Mouse (Mus musculus): ENCODE measurements around the gene Foxg1.

Foxg1 gene

GRCm38 (mm10) chr12:49382565-49383520 is at the start of gene Foxg1:
Gene Foxg1, plus strand, starts transcription at chr12:49382660.
- no peak for DNase-seq (ENCODE audit: low spot score in 2 of 2)

GRCm38 (mm10) chr12:49349697-49350096 is 32.8 kb upstream of the Foxg1 start:
- DNase-seq (ENCODE audit: low spot score in 2 of 2): no peak

GRCm38 (mm10) chr12:49368931-49369330 is 13.5 kb upstream of the Foxg1 start:
- no peak for DNase-seq (ENCODE audit: low spot score in 2 of 2)

GRCm38 (mm10) chr12:49372170-49372569 is 10.3 kb upstream of the Foxg1 start:
- no peak for DNase-seq (ENCODE audit: low spot score in 2 of 2)

GRCm38 (mm10) chr12:49373176-49373575 is 9.3 kb upstream of the Foxg1 start:
- no peak for DNase-seq (ENCODE audit: low spot score in 2 of 2)

- no peak for DNase-seq (ENCODE audit: low spot score in 2 of 2)
Observed at GRCm38 (mm10) chr12:49373821-49374605, 8.4 kb upstream of the Foxg1 start.

- DNase-seq (ENCODE audit: low spot score in 2 of 2): no peak
Observed at GRCm38 (mm10) chr12:49374606-49374995, 7.9 kb upstream of the Foxg1 start.

- DNase-seq (ENCODE audit: low spot score in 2 of 2): no peak
Observed at GRCm38 (mm10) chr12:49375427-49376317, 6.8 kb upstream of the Foxg1 start.

GRCm38 (mm10) chr12:49376318-49376992 is 6.0 kb upstream of the Foxg1 start:
- no peak for DNase-seq (ENCODE audit: low spot score in 2 of 2)

GRCm38 (mm10) chr12:49377281-49377970 is 5.0 kb upstream of the Foxg1 start:
- no peak for DNase-seq (ENCODE audit: low spot score in 2 of 2)

GRCm38 (mm10) chr12:49378920-49379319 is 3.5 kb upstream of the Foxg1 start:
- DNase-seq (ENCODE audit: low spot score in 2 of 2): no peak

- no peak for DNase-seq (ENCODE audit: low spot score in 2 of 2)
Observed at GRCm38 (mm10) chr12:49379446-49379845, 3.0 kb upstream of the Foxg1 start.

- DNase-seq (ENCODE audit: low spot score in 2 of 2): no peak
Observed at GRCm38 (mm10) chr12:49380442-49380841, 2.0 kb upstream of the Foxg1 start.

GRCm38 (mm10) chr12:49381031-49381525 is 1.4 kb upstream of the Foxg1 start:
- DNase-seq (ENCODE audit: low spot score in 2 of 2): no peak

- no peak for DNase-seq (ENCODE audit: low spot score in 2 of 2)
Observed at GRCm38 (mm10) chr12:49381721-49382365, 617 bp upstream of the Foxg1 start.

GRCm38 (mm10) chr12:49383521-49384133 is 1.2 kb downstream of the Foxg1 start:
- DNase-seq (ENCODE audit: low spot score in 2 of 2): no peak

- no peak for DNase-seq (ENCODE audit: low spot score in 2 of 2)
Observed at GRCm38 (mm10) chr12:49384295-49384875, 1.9 kb downstream of the Foxg1 start.

- no peak for DNase-seq (ENCODE audit: low spot score in 2 of 2)
Observed at GRCm38 (mm10) chr12:49384876-49385630, 2.6 kb downstream of the Foxg1 start, which contains the start of gene Gm43517. Gene Gm43517, plus strand, starts transcription at chr12:49385174.
